Mouse (Mus musculus): Measurements from ENCODE around the gene Avil.

DNA sequence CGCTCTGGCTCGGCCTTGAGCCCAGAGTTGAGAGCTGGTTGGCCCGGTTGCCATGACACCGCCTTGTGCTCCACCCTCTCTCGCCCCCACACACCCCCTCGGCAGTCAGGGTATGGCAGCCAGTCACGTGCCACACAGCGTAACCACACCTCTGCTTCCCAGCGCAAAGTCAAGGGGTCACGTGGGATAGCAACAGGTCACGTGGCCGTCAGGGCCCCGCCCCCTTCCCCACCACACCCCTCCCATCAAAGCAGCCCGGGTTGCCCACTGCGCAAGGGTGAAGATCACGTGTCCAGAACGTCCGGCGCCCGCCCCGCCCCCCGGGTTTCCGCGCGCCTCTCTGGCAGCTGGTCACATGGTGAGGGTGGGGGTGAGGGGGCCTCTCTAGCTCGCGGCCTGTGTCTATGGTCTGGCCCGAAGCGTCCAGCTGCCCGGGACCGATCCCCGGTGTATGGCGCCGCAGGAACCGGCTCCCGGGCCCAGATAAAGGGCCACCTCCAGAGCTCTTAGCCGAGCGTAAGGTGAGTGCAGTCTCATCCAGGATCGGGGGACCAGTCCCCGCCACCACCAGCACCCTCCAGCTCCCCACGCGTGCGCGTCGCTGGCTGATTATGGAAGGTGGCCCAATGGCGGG lies 62.8 kb downstream of the Avil start, which contains the start of gene Cdk4:
- TF ChIP-seq POLR2A (IDR thresholded peaks at IDR 0.05; ENCODE audit: low read depth, low read length) (peak; percentile 74; the same call in 1 of the 2 replicates), CTCF (IDR thresholded peaks at IDR 0.05; ENCODE audit: extremely low read depth, insufficient read length, insufficient replicate concordance, low read depth, low read length) (no peak)

Data from small intestine, adult 2 months (tissue).